Mouse (Mus musculus): ENCODE results near the gene Arhgdia. TPM values are rescaled to one million over a fixed set of nuclear protein-coding genes. Genes with fewer than 3 reads are reported as not detected.
A peak's percentile ranks its signal among the peaks of the same experiment; 100 is the strongest.

Arhgdia gene
- total RNA-seq, 2 experiments from 2014 or later: 72.1 to 89.6 TPM

- Histone ChIP-seq H3K4me3 (no peak overlapping the region), H3K27ac (no peak overlapping the region)
- intact Hi-C loops (cut with DNase I): no loop called here
- TF ChIP-seq CTCF (IDR thresholded peaks at IDR 0.05): no peak
- no peak for DNase-seq
These were observed 41.4 kb upstream of the Arhgdia start for GRCm38 (mm10) chr11:120622805-120623204.

DNA sequence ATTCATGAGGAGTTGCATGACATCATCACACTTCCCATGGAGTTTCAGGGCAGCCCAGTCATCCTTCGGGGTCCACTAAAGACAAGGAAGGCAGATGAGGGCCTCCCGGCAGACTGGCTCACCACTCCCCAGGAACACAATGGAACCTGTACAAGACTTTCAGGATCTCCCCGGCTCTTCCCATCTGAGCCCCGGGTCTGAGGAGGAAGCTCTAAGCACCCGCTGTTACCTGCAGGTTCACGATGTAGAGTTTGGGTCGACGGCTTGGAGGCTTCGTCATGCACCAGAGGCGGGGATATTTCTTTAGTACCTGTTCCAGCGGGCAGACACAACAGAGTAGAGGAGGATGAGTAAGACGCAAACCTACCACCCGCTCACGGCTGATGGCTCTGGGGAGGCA is 38.8 kb upstream of the Arhgdia start:
- intact Hi-C loops (cut with DNase I): no loop called here
- DNase-seq: no peak
- Histone ChIP-seq H3K27ac (no peak overlapping the region), H3K4me3 (no peak overlapping the region)
- no peak for TF ChIP-seq CTCF (IDR thresholded peaks at IDR 0.05)

DNA sequence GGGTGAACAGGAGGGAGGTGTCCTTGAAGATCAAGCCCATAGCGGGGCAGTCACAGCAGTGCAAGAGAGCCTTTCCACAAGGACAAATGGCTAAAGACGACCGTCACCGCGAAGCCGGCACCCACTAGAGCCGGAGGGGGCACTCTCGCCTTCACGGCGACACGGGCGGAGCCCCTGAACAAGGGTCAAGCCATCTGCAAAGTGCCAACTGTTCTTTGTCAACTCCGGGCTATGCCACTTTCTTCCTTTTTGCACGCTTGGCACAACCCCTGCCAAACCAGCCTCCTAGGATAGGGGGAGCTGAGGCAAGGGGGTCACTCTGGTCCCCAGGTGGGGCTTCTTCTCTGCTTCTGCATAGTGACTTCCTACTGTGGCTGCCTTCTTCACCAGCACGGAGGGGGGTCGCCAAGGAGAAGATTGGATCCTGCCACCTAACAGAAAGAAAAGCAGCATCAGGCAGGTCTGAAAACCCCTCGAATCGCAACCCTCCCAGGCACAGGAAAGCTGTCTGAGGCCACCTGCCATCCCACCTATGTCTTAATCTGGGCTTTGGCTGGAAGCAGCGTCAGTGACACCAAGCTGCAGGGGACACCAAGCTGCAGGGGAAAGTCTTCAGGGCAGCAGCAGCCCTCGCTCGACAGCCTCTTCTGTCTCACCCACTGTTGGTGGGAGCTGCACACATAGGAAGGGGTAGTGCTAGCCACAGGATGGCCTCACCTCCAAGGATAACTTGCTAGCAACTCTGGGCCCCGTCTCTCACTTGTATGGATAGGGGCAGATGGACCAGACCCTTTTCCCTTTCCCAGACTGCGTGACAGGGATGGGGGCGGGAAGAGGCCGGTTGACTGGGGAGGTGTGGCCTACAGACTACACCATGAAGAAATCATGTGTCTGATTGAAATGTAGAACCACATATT is 37.5 kb upstream of the Arhgdia start:
- TF ChIP-seq CTCF (IDR thresholded peaks at IDR 0.05): no peak
- DNase-seq: no peak
- intact Hi-C loops (cut with DNase I): no loop called here
- Histone ChIP-seq H3K4me3 (no peak overlapping the region), H3K27ac (peak overlapping the region; percentile 94)

- TF ChIP-seq CTCF (IDR thresholded peaks at IDR 0.05): no peak
- Histone ChIP-seq H3K4me3 (peak within 1 kb of the TSS; percentile 91), H3K27ac (peak within 1 kb of the TSS; percentile 94)
- peak; percentile 96 for DNase-seq
- intact Hi-C loops (cut with DNase I): no loop called here
These were observed 36.2 kb upstream of the Arhgdia start, which contains the start of gene Pcyt2 for GRCm38 (mm10) chr11:120617519-120618112. TSS of gene Pcyt2 (minus strand) at chr11:120617936.

DNA sequence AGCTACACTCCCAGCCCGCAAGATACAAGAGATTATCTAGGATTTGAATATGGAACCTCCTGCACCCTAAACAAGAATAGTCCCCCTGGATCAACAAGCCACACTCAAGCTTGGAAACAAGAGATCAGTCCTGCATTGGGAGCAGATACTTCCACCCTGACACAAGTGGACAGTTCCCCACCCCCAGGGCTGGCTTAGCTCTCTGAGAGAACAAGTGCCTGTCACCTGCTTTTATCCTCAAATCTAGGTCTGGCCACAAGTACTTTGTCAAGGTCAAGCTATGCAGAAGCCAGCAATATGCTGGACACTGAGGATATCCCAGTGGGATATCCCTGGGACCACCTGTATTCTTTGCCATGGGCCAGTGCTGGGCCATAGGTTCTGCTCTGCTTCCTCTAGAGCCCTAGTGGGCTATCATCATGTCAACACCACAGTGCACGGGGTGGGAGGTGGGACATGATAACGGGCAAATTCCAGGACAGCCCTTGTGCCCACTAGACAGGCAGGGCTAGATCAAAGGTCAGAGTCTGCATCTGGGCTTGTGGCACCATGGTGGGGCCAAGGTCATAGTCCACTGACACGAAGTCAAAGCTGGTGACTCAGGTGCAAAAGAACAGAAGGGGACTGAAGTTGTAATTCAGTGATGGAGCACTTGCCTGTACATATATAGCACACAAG is 35.3 kb upstream of the Arhgdia start:
- no peak for TF ChIP-seq CTCF (IDR thresholded peaks at IDR 0.05)
- peak overlapping the region; percentile 91 for H3K4me3 ChIP-seq
- H3K27ac ChIP-seq: peak overlapping the region; percentile 94
- no peak for DNase-seq
- intact Hi-C loops (cut with DNase I): no loop called here

- Histone ChIP-seq H3K4me3 (no peak overlapping the region), H3K27ac (peak overlapping the region; percentile 28; the same call in 1 of the 2 replicates)
- intact Hi-C loops (cut with DNase I): no loop called here
- no peak for DNase-seq
- no peak for TF ChIP-seq CTCF (IDR thresholded peaks at IDR 0.05)
These were observed 34.3 kb upstream of the Arhgdia start for GRCm38 (mm10) chr11:120615606-120616203.

DNA sequence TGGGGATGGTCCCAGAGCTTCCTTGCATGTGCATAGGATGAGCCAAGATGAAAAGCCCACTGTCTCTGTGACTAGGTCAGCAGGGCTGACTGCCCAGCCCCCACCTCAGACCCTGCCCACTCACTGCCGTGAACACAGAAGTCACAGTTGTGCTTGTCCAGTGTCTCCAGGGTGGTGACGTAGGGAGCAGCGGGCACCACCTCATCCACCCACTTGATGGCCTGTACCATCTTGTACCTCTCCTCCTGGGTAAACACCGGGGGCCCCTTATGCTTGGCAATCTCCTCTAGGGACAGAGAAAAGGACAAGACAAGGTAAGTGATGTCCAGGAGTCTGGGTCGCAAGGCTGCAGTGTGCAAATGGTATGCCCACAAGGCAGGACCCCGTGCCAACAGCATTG is 33.7 kb upstream of the Arhgdia start:
- Histone ChIP-seq H3K4me3 (no peak overlapping the region), H3K27ac (no peak overlapping the region)
- intact Hi-C loops (cut with DNase I): no loop called here
- DNase-seq: no peak
- no peak for TF ChIP-seq CTCF (IDR thresholded peaks at IDR 0.05)

- Histone ChIP-seq H3K27ac (0 out of 2 replicates have a peak overlapping the region, but pooled peaks have one; percentile 38), H3K4me3 (no peak overlapping the region)
- no peak for DNase-seq
- TF ChIP-seq CTCF (IDR thresholded peaks at IDR 0.05): no peak
- intact Hi-C loops (cut with DNase I): loop anchor here (2.0 to 5.0 kb wide), 2 partner anchors 37 to 99 kb away; no protein-coding TSS in a partner anchor
These were observed 32.6 kb upstream of the Arhgdia start for GRCm38 (mm10) chr11:120613976-120614375.

GRCm38 (mm10) chr11:120613481-120613972 is 32.1 kb upstream of the Arhgdia start:
- DNase-seq: no peak
- Histone ChIP-seq H3K27ac (no peak overlapping the region), H3K4me3 (no peak overlapping the region)
- TF ChIP-seq CTCF (IDR thresholded peaks at IDR 0.05): no peak
- intact Hi-C loops (cut with DNase I): loop anchor here (2.0 to 5.0 kb wide), 2 partner anchors 36 to 99 kb away; no protein-coding TSS in a partner anchor

GRCm38 (mm10) chr11:120612763-120613162 is 31.3 kb upstream of the Arhgdia start:
- H3K27ac ChIP-seq: no peak overlapping the region
- peak; percentile 88 for DNase-seq
- TF ChIP-seq CTCF (IDR thresholded peaks at IDR 0.05): peak; percentile 92
- no peak overlapping the region for H3K4me3 ChIP-seq
- intact Hi-C loops (cut with DNase I): loop anchor here (1.0 to 5.0 kb wide), 3 partner anchors 35 to 123 kb away; no protein-coding TSS in a partner anchor

- Histone ChIP-seq H3K27ac (no peak overlapping the region), H3K4me3 (no peak overlapping the region)
- no peak for TF ChIP-seq CTCF (IDR thresholded peaks at IDR 0.05)
- intact Hi-C loops (cut with DNase I): loop anchor here (5.0 kb wide), 1 partner anchor 33 kb away; no protein-coding TSS in a partner anchor
- no peak for DNase-seq
These were observed 29.1 kb upstream of the Arhgdia start for GRCm38 (mm10) chr11:120610477-120611046.

DNA sequence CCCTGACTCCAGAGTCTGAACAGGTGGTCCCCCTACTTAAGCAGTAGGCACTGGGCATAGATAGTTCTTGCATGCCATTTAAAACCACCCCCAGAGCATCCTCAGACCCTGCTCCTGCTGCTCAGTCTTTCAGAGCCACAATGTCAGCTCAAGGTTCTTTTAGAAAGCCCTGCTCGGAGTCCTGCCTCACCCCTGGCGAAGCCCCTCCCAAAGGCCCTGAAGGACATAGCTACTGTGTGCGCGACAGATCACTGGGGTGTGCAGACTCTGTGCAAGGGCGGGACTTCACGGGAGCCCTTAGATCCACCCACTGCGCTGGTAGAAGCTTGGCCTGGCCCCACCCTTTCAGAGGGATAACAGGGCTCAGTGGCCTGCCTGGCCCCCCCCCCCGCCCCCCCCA is 27.8 kb upstream of the Arhgdia start:
- Histone ChIP-seq H3K27ac (no peak overlapping the region), H3K4me3 (no peak overlapping the region)
- intact Hi-C loops (cut with DNase I): no loop called here
- TF ChIP-seq CTCF (IDR thresholded peaks at IDR 0.05): no peak
- no peak for DNase-seq
